Mouse (Mus musculus) layer of hippocampus, adult 18-20 months (tissue): ENCODE data around the gene Gjc2. TPM values are rescaled to one million over a fixed set of nuclear protein-coding genes. Genes with fewer than 3 reads are reported as not detected.

Experiments
- DNase-seq, 2 experiments: peaks; one replicate each; pipeline ENCODE4 v3.0.0; 2022; ENCODE audit warnings: low spot score in 2 of 2
- total RNA-seq, 2 experiments: library from RNA; stranded (reverse); gene quantifications; 2 replicates each; pipeline ENCODE4 v1.2.3; 2021

Gene Gjc2
- total RNA-seq, 2 experiments from 2014 or later: 11.9 to 13.6 TPM

DNA sequence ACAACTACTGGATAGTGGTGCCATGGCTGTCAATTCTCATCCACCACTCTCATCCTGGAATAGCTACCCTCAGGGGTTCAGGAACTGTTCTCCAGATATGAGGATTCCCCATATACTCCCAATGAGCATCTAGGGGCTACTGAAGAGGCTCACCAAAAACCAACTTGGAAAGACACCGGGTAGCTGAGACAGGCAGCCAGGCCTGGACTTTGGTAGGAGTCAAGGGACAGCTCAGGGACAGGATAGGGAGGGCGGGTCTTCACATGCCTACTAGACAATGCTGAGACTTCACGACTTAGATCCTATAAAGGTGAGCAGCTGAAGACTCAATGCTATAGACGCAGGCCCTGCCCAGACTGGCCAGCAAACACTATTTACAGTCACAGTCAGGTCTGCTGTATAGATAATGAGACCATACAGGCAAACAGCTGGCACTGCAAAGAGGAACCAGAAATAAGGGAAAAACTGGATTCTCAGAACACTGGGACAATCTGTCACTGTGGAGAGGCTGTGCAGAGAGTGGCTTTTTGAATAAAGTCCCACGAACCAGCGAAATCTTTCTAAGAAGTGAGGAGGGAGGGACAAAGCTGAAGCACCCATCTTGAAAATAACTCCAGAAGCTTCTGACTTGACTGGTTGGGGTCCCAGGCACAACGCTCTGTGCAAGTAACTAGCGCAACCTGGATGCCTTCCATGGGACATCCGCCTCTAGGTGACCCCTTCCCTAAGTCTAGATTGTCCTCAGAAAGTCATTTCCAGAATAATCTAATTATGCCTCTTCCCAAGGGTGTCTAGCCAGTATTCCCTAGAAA, 20.4 kb downstream of the Gjc2 start:
- DNase-seq: no peak

DNA sequence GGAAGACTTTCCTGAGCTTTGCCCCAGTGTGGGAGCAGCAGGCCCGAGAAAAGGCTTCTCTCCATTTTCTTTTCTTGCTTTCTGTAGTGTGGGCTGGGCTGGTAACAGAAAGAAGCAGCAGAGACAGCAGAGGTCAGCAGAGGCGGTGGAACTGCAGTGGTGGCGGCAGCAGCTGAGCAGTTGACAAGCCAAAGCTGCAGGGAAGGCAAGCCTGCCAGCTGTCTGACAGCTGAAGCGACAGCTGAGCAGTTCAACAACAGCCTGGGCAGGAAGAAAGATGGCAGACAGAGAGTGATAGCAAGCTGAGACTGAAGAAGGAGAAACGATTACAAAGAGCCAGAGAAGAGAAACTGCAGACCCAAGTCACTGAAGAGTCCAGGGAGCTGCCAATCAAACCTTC, 21.6 kb downstream of the Gjc2 start:
- no peak for DNase-seq

DNA sequence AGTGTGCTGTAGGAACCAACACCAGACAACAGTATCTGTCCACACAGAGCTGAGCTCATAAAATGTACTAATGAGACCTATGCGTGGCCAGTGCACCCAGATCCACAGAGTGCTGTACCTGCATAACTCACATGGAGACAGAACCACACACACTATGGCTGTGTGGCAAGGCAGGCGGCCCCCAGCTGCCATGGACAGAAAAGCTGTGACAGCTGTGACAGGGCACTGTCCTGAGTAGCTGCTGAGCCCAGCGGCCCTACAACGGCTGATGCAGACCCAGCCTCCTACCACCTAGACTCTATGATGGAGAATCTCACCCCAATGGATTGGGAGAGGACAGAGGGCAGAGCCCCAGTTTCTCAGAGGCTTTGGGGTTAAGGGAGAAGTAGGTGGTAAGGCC, 23.5 kb downstream of the Gjc2 start:
- no peak for DNase-seq

DNA sequence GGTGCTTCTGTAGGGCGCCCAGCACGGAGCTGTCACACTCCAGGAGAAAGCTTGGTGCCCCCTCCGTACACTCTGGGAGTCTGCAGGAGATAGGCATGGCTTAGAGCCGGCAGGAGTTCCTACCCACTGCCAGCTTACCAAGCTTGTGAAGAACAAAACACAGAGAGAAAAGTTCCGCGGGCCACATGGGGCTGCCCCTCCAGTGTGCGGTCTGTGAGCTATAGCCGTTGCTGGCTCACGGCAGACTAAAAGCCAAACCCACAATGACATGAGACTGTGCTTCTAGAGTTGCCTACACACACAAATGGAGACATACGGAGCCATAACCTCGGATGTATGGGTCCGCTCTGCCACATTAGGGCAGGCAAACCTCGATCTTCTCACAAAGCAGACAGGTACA, 23.9 kb downstream of the Gjc2 start:
- DNase-seq: no peak

DNA sequence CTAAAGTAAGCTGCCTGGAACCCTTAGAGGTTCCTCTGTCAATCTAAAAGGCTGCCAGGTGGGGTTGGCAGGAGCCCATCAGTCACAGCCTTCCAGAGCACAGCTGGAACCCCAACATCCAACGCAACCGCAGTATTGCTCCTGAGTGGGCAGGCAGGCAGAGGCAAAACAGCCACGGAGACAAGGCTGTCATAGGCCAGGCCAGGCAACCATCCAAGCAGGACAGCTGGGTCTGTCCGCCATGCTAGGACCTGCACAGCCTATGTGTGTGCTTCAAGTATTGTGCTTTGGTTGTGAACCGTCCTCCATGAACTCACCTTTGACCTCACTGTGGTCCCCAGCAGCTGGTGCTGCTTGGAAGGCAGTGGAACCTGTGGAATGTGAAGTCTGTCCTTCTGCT, 27.1 kb downstream of the Gjc2 start:
- DNase-seq: no peak

DNA sequence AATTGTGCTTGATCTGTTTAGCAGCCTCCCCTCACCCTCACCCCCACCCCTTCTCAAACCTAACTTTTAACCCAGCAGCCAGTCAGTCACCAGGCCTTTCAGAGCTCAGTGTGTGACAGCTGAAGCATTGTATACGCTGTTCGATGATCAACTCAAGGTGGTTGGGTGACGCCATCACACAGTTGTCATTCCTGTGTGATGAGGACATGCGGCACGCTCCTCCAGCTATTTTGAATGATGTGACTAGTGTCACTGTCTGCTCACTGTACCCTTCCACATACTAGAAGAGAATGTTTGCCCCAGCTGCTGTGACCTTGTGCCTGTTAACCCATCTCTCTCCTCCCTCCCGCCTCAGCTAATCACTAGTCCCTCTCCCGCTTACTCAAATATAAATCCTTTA, 28.8 kb downstream of the Gjc2 start:
- DNase-seq: no peak

DNA sequence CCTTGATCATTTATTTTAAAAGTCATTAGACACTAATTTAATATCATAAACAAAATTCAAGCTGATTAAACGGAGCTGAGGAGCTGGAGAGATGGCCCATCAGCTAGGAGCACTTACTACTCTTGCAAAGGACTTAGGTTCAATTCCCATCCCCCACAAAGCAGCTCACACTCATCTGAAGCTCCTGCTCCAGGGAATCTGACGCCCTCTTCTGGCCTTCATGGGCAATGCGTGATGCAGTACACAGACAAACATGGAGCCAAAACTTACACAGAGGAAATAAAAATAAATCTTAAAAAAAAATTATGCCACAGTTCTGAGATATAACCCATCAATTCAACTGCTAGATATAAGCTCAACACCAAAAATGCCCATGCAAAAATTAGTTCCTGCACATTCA, 31.3 kb downstream of the Gjc2 start:
- DNase-seq: no peak

DNA sequence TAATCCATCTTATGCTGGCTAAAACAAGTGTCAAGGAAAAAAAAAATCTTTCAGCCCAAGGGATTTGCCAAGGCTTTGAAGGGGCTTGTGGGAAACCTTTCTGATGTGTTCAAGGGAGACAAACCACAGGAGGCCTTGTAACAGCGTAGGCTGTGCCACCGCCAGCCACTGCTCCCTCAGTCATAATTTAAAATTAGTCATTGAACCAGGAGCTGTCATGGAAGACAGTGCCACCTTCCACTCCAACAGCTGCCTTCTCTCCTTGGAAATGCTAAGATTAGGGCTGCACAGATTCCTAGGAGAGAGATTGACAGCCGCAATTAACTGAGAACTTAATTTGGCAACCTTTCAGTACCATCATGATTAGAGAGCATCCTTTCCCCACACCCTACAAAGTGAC, 33.7 kb downstream of the Gjc2 start:
- DNase-seq: no peak

DNA sequence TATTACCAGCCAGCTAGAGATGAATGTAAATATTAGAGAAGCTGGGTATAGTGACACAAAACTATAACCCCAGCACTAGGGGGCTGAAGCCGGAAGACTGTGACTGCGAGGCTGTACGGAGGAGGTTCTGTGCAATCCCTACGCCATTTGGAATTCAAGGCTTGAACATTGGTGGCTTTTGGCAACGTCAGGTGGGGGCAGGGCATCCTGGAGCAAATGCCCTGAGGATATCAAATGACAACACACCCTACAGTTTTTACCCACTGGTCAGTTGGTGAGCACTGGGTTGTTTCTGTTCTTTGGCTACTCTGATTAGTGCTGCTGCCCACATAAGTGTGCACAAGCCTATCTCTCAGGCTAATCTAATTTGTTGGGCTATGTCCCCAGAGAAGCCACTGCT, 40.1 kb downstream of the Gjc2 start:
- no peak for DNase-seq

DNA sequence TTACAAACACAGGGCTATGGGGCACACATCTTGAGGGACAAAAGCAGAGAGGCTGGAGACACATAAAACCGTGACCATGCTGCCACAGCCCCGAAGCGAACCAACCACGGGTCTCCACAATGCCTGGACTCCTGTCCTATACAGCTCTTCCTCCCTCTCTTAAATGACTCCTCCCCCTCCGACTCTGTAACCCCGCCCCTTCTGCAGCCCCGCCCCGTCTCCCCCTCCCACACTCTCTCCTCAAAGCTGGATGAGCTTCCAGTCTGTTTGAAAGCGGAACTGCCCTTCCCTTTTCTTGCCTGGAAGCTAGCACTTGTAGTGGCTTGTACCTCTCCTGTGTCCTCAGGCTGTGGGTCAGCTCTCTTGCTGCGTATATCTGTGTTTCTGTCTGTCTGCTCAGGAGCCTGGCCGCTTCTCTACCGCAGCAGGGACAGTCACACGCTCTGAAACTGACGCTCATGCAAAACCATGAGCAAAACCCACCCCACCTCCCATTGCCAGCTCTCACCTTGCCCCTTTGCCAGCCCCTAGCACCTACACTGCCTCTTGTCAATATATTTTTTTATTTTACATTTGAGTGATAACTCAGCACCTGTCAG, 41.1 kb downstream of the Gjc2 start:
- no peak for DNase-seq

DNA sequence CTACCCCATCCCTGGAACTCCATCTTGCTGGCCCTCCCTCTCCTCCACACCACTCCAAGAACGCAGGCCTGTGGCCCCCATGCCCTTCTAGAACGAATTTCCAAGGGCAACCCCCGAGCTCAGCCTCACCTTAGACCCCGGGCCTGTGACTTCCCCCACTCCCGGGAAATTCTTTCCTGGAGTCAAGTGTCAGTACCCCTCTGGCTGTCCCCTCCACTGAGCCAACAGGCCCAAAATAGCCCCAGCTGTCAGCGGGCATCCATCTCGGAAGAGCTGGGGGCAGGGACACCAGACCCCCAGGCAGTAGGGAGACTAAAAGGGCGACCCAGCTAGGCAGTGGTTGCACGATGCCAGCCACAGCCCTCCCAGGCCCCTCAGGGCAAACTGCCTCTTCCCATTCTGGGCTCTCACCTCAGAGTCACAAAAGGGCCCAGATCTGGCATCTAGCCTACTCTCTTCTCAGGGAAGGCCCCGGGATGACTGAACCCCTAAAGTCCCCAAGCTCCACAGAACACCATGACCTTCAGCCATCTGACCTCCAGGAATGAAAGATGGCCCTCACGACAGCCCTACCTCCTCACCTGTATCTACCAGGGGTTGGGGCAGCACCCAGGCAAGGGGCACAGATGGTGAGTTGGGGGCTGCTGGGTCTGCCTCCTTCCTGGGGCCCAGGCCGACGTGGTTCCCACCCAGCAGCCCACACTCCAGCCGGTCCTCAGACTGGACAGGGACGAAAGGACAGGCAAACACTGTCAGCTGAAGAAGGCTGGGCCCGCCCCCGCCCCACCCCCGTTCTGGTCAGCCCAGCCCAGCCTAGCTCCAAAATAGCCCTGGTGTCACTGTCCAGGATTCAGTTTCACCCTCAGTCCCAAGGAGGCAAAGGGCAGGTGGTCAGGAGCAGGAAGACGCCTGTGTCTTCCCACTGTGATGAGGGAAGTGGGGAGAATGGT, 44.2 kb downstream of the Gjc2 start:
- DNase-seq: no peak

DNA sequence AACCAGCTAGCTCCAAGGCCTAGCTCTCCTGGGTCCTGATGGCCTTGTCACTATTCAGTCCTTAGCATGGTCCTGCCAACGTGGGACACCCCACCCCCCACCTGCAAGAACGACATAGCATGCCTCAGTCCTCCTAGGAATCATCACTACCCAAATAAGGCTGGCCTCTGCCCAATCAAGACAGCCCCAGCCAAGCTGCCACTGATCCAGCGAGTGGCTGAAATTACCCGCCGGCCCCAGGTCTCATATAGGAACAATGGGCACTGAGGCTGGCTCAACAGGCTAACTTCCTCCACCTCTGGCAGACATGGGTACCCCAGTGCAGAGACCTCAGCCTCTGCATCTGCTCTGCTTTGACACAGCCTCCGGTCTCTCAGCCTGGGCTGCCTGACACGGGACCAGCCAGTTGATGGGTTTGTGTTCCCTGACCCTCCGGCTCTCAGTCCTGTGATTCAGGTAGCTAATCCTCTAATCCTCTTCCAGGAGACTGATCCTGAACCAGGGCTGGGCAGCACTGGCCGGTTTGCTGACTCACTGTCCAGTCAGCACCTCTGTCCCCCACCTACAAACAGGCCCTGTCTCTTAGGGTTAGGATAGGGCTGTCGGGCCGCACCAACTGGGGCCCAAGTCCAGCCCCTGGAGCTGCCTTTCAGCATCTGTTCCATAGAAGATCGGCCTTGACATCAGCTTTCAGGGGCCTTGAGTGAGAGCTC, 45.9 kb downstream of the Gjc2 start:
- DNase-seq: no peak

DNA sequence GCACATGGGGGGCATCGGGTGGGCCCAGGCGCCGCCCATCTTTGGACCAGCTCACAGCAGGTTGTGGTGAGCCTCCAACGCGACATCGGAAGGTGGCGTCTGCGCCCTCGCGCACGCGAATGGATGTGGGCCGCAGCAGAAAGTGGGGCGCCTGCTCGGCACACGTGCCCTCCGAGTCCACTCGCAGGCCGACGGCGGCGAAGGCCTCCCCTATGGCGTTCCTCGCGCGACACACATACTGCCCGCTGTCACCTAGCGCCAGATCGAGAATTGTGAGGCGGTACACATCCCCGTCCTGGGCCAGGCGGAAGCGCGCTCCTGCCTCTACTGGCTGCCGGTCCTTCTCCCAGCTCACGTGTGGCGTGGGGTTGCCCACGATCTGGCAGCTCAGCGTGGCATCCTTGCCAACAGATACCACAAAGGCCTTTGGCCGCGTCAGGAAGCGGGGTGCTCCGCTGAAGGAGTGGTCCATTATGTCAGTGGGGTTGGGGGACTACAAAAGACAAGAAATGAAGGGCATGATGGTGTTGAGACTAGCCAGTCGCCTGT, 47.0 kb downstream of the Gjc2 start, which contains the start of gene Obscn:
Gene Obscn, minus strand, starts transcription at position 499 of the 549 bp plus-strand sequence.
- no peak for DNase-seq

DNA sequence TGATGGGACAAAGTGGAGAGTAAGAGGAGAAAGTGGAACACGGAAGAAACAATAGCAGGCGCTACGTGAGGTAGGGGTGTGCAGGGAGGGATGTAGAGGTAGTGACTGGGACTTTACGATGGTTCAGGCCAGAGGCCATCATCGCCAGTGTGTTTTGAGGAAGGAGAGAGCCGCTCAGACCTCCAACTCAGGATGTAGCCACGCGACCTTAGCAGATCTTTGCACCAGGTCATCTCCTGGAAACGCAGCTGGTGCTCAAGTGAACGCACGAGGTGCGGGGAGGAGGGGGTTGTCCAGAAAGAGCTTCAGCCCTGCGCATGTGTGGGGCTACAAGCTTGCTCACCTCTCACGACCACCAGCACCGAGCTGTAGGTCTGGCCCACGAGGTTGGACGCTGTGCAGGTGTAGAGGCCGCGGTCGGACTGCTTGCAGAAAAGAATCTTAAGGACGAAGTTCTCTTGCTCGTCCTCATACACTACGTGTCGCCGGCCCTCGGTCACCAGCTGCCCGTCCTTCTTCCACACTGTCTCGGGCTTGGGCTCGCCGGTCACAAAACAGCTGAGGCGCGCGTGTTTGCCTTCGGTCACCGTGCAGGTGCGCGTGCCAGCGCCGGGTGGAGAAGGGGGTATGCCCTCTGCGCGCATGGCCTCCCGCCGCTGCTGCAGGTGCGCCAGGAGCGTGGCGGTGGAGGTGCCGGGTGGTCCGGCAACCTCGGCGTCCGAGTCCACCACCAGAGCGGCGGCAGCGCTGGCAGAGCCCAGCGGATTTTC, 47.8 kb downstream of the Gjc2 start:
- DNase-seq: no peak

DNA sequence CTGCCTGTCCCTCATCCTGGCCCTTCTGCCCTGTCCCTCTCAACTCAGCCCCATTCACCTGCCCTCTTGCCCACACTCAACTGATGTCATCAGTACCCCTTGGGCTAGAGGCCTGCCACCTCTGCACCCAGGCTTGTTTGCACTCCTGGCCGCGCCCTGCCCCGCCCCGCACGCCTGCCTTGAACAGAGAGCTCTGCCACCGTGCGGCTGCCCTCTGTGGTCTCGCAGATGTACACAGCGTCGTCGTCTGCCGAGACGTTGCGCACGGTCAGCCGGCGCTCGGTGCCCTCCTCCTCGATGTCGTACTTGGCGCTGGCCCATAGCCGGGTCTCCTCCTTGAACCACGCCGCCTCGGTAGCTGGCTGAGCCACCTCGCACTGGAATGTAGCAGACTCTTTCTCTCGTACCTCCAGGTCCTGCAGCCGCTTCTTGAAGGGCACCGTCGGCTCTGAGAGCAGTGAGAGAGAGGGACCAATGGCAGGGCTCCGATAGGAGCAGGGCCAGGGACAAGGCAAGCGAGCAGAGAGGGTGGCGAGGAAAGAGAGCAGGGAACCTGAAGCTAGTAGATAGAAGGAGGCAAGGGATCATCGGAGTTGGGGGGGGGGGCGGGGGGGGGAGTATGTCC, 48.5 kb downstream of the Gjc2 start:
- DNase-seq: no peak

DNA sequence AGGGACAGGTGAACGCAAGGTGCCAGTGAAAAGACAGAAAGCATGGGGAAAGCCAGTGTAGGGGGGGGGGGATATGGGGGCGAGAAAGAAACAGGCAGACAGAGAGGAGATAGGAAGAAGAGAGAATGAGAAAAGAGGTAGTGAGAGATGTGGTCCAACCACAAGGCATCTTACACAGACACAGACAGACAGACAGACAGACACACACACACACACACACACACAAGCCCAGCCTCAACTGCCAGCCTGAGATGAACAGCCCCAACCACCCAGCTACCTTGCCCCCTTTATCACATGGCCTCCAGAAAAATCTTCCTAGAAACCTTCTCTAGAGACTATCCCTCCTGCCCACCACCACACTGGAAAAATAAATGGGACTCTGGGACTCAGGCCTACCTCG, 50.9 kb downstream of the Gjc2 start:
- DNase-seq: no peak

DNA sequence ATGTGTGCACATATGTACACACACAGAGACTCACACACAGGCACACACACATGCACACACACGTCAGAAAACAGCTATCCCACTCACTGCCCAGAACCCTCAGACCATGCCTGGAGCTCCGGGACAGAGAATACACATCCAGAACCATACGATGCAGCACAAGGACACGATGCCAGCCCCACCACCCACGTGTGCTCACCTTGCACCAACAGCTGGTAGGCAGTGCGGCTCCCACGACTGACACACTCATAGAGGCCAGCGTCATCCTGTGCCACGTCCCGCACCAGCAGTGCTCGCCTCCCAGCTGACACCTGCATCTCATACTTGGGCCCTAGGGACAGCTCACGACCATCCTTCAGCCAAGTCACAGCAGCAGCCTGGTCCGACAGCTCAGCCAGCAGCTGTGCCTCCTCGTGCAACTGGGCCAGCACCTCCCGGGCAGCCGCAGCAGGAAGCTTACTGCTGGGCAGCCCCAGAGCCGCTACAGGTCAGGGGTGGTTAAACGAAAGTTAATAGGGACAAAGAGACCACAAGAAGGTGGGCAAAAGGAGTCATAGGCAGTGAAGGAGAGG, 51.6 kb downstream of the Gjc2 start:
- DNase-seq: no peak

DNA sequence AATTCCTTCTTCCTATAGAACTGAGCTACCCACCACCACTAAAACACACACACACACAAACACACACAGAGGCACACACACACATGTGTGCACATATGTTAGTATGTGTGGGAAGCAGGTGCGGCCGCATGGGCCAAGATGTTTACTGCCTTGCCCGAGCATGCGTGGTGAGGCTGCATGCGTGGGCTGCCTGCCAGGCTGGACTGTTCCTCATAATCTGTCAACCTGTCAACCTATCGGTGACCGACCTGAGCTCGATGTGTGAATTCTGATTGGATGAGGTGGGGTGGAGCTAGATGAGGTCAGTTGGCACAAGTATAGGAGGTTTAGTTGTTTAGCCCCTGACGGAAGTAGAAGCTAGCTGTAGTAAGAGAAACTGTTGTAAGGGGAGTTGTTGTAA, 52.2 kb downstream of the Gjc2 start:
- DNase-seq: no peak
